Mouse (Mus musculus) embryo, embryonic 10 days (tissue): ENCODE results near the gene Nme9.

ENCODE experiments used
- DNase-seq: peaks from one replicate; pipeline ENCODE4 v3.0.0-alpha.2; 2015; ENCODE audit warnings: low spot score

Nme9 gene

DNA sequence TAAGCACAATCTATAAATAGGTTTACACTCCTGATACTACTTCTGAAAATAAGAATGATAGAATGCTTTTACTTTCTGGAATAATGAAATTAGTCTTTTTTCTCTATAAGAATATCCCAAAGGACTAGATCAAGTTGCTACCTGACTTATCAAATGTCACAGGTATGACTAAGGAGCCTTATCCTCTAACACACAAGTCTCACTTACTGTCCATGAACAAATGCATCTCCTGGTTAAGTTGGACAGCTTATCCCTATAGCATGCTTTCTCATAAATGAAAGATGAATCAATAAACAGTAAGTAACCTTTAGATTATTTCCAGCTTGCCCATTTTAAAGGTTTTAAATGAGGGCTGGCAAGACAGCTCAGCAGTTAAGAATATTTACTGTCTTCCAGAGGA lies 33.4 kb downstream of the Nme9 start:
- no peak for DNase-seq

DNA sequence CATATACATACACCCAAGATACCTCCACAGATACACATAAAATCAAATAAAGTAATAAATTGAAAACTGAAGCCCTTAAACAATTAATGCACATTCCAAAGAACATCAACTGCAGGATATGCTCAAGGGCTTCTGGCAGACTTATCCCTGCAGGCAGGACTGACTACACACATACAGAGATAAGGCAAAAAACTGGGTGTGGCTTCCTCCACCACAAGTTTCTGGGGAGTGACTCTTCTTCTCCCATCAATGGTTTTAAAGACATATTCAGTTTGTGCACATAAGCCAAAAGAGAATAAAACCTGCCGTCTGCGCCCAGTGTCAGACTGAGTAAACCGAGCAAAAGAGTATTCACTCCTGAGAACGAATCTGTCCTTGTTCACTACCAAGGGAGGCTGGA lies 33.9 kb downstream of the Nme9 start:
- DNase-seq: no peak

DNA sequence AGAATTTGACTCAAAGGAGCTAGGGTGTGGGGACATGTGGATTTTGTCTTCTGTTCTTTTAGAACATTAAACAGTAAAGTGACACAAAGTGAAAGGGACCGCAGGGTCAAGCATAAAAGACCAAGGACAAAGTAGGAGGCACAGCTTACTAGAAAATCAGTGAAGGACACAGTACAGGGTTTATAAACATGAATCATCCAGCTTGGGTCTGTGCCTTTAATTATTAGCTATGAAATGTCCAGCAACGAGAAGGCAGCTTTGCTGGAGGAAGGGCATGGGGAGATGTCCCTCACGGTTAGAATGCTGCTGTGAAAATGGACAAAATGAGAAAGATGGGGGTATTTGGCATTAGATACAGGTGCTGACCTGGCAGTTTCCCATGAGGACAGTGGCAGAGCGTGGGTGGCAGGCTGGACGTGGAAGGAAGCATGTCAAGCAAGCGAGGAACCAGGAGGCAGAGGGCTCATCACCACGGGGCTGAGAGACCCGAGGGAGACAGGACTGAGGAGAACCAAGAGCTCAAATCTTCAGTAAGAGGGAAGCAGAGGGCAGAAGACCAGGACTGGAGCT lies 35.9 kb downstream of the Nme9 start:
- no peak for DNase-seq

DNA sequence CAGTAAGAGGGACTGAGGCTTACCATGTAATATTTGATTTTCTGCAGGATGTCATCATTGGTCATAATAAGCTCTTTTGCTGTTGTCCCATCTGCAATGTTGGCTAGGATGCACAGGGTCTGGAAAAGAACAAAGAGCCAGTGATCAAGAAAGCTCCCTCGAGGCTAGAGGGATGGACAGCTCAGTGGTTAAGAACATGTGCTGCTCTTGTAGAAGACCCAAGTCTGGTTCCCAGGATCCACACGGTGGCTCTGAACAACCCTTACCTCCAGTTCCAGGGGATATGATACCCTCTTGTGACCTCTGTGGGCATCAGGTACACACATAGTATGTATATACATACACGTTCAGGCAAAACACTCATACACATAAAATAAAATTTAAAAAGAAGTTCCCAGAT lies 36.6 kb downstream of the Nme9 start:
- no peak for DNase-seq

DNA sequence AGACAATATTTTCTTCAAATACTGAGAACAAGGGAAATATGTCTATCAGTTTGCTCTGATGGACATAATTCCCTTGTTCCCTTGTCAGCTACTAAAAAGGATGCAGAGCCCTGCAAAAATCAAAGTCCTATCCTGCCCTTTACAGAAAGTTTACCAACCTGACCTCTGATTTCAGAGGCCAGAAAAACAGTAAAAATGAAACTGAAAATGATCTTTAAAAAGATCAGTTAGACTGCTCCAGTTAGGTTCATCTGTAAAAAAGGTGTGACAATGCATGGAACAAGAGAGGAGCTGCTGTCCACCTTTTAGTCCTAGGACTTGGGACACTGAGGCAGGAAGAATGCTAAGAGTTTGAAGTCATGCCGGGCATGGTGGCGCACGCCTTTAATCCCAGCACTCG lies 39.8 kb downstream of the Nme9 start:
- no peak for DNase-seq

GRCm38 (mm10) chr9:99492634-99493200 lies 41.4 kb downstream of the Nme9 start:
- DNase-seq: no peak

DNA sequence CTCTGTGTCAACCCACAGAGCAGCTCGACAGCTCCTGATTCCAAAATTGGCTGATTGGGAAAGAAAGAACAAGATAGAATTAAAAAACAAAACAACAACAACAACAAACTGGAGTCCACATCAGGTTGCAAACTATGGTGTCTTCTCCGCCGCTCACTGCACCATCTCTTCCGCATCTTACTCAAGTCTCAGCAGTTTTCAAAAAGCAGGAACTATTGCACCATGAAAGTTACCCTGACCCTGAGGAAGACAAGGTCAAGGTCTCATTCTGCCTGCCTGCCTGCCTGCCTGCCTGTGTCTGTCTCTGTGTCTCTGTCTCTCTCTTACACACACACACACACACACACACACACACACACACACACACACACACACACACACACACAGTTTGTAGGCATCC lies 48.1 kb downstream of the Nme9 start:
- no peak for DNase-seq

DNA sequence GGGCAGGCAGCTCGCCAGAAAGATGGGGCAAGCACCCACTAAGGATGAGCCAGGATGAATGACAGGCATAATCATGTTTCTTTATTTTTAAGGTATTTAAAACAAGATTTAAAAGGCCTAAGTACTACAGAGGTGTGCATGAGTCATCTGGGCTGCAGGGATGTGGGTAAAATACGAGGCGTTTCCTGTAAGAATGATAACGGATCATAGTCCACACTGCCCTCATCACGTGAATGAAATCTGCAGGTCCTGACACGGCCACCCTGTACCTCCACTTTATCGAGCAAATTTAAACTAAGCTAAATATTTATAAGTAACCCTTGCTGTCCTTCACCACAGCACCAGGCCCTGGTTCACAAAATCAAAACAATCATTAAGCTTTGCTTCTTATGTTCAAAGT lies 54.6 kb downstream of the Nme9 start:
- no peak for DNase-seq
